Mouse (Mus musculus): ENCODE results near the gene 4930452B06Rik. TPM values are rescaled to one million over a fixed set of nuclear protein-coding genes. Genes with fewer than 3 reads are reported as not detected.

4930452B06Rik gene
- total and polyA plus RNA-seq, 3 experiments: not detected

DNA sequence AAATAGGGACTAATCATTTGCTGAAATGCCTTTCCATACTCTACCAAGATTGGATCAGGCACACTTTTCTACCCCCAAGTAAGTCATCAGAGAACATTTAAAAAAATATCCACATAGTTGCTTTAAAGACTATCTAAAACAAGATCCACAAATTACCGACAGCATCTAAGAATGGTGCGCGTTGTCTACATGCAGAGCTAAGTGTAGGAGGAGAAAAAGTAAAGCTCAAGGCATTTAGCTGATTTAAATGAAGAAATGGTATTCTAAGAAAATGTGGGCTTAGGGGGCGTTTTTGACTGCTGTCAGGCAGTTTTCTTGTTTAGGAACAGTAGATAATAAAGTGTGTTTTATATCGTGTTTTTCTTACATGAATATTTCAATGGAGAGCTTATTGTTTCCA, 163.5 kb downstream of the 4930452B06Rik start:
- H3K27ac ChIP-seq (ENCODE audit: control insufficient read depth, low read depth, low read length): no peak overlapping the region
- no peak for DNase-seq (ENCODE audit: low read depth, low spot score)
- no peak overlapping the region for H3K9ac ChIP-seq (ENCODE audit: control insufficient read depth, low read depth, low read length, poor library complexity, severe bottlenecking)

DNA sequence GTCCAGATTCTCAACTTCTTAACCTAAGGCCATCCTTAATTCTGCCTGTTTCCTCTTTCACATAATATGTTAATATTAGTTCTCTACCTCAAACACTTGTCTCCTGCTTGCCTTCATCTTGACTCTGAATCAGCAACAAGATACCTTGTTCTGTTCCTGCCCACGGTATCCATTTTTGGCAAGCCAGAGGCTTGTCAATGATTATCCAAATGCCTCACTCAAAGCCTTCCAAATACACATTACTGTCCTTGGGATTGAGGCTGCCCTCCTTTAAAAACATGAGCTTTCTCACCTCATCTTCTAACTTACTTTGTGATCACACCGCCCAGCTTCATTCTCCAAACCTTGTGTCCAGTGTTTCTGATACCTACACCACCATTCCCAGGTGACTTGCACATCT, 170.3 kb downstream of the 4930452B06Rik start:
- no peak for TF ChIP-seq ELF1 (IDR thresholded peaks at IDR 0.05; ENCODE audit: low read depth, low read length)
- no peak for TF ChIP-seq CHD1 (IDR thresholded peaks at IDR 0.05; ENCODE audit: low read depth, low read length)
- no peak for TF ChIP-seq MAZ (IDR thresholded peaks at IDR 0.05; ENCODE audit: low read depth, low read length)
- no peak for TF ChIP-seq TBP (IDR thresholded peaks at IDR 0.05; ENCODE audit: low read depth, low read length)
- no peak for TF ChIP-seq KAT2A (conservative IDR thresholded peaks at IDR 0.05; ENCODE audit: low read depth, low read length)
- no peaks in the 10 kb centered on the region for H3K79me2 ChIP-seq (ENCODE audit: control insufficient read depth, insufficient read depth, low read length, poor library complexity)
- no peak overlapping the region for H3K27ac ChIP-seq (ENCODE audit: control insufficient read depth, low read depth, low read length)
- H3K9ac ChIP-seq (ENCODE audit: control insufficient read depth, low read depth, low read length, poor library complexity, severe bottlenecking): no peak overlapping the region
- H3K27me3 ChIP-seq (ENCODE audit: control insufficient read depth in 1 of 2, insufficient read depth in 2 of 2, low read length in 2 of 2): no peaks in the 10 kb centered on the region
- no peaks in the 10 kb centered on the region for H3K36me3 ChIP-seq (ENCODE audit: control insufficient read depth in 1 of 2, insufficient read depth in 2 of 2, low read length in 2 of 2)
- H3K4me1 ChIP-seq (ENCODE audit: control insufficient read depth in 1 of 2, insufficient read depth in 2 of 2, low read length in 2 of 2): no peaks in the 10 kb centered on the region
- no peak for DNase-seq (ENCODE audit: low read depth, low spot score)
- no peak overlapping the region for H3K4me3 ChIP-seq (ENCODE audit: control insufficient read depth in 1 of 2, insufficient read depth in 1 of 2, low read depth in 2 of 2, low read length in 2 of 2)
- H3K9me3 ChIP-seq (replicated peaks; ENCODE audit: insufficient read depth, low read length): no peaks in the 10 kb centered on the region

More for the DNA sequence above, 163.5 kb downstream of the 4930452B06Rik start:
- no peaks in the 10 kb centered on the region for H3K36me3 ChIP-seq (ENCODE audit: control insufficient read depth in 1 of 2, insufficient read depth in 2 of 2, low read length in 2 of 2)
- no peak overlapping the region for H3K4me3 ChIP-seq (ENCODE audit: control insufficient read depth in 1 of 2, insufficient read depth in 1 of 2, low read depth in 2 of 2, low read length in 2 of 2)
- H3K4me1 ChIP-seq (ENCODE audit: control insufficient read depth in 1 of 2, insufficient read depth in 2 of 2, low read length in 2 of 2): no peaks in the 10 kb centered on the region
- H3K9me3 ChIP-seq (replicated peaks; ENCODE audit: insufficient read depth, low read length): no peaks in the 10 kb centered on the region
- no peaks in the 10 kb centered on the region for H3K79me2 ChIP-seq (ENCODE audit: control insufficient read depth, insufficient read depth, low read length, poor library complexity)
- H3K27me3 ChIP-seq (ENCODE audit: control insufficient read depth in 1 of 2, insufficient read depth in 2 of 2, low read length in 2 of 2): no peaks in the 10 kb centered on the region
- TF ChIP-seq JUND (IDR thresholded peaks at IDR 0.05; ENCODE audit: low read depth, low read length) (no peak), BHLHE40 (IDR thresholded peaks at IDR 0.05; ENCODE audit: borderline replicate concordance, low read depth, low read length) (no peak), EP300 (IDR thresholded peaks at IDR 0.05; ENCODE audit: low read depth in 1 of 2, low read length in 2 of 2) (no peak), USF2 (IDR thresholded peaks at IDR 0.05; ENCODE audit: borderline replicate concordance in 1 of 2, insufficient read depth in 1 of 2, low read depth in 1 of 2, low read length in 2 of 2) (no peak), USF1 (IDR thresholded peaks at IDR 0.05; ENCODE audit: low read depth, low read length) (no peak), POLR2AphosphoS2 (IDR thresholded peaks at IDR 0.05; ENCODE audit: low read length) (no peak), HCFC1 (IDR thresholded peaks at IDR 0.05; ENCODE audit: low read depth, low read length) (no peak), MAZ (IDR thresholded peaks at IDR 0.05; ENCODE audit: low read depth, low read length) (no peak), TAL1 (IDR thresholded peaks at IDR 0.05; ENCODE audit: low read length) (no peak), CTCF (IDR thresholded peaks at IDR 0.05 in 2 of 3, conservative IDR thresholded peaks at IDR 0.05 in 1 of 3; ENCODE audit: control insufficient read depth in 1 of 3, insufficient read depth in 1 of 3, low read depth in 2 of 3, low read length in 3 of 3, poor library complexity in 1 of 3, severe bottlenecking in 1 of 3) (no peak), SIN3A (IDR thresholded peaks at IDR 0.05; ENCODE audit: low read length) (no peak), POLR2A (IDR thresholded peaks at IDR 0.05; ENCODE audit: control insufficient read depth in 1 of 2, insufficient read depth in 1 of 2, low read depth in 1 of 2, low read length in 2 of 2, poor library complexity in 1 of 2) (no peak), MEF2A (IDR thresholded peaks at IDR 0.05; ENCODE audit: extremely low read depth, insufficient replicate concordance, low read depth, low read length, poor library complexity, severe bottlenecking) (no peak), TCF12 (IDR thresholded peaks at IDR 0.05; ENCODE audit: low read depth, low read length) (no peak), MXI1 (IDR thresholded peaks at IDR 0.05; ENCODE audit: low read depth, low read length) (no peak), GATA1 (IDR thresholded peaks at IDR 0.05; ENCODE audit: low read depth, low read length) (no peak), UBTF (IDR thresholded peaks at IDR 0.05; ENCODE audit: borderline replicate concordance, insufficient read depth, low read depth, low read length) (no peak)
